Mouse (Mus musculus) mouse trophoblast stem cell (cell line): ENCODE measurements around the gene En2.

Experiments
- in situ Hi-C, 2 experiments: fragments of 300-500 bp; cut with MseI, MboI; formaldehyde crosslinking; loops; 2 replicates in 1 of 2; 3 replicates in 1 of 2; pipeline ENCODE4 v1.15.1; 2025

The En2 gene

DNA sequence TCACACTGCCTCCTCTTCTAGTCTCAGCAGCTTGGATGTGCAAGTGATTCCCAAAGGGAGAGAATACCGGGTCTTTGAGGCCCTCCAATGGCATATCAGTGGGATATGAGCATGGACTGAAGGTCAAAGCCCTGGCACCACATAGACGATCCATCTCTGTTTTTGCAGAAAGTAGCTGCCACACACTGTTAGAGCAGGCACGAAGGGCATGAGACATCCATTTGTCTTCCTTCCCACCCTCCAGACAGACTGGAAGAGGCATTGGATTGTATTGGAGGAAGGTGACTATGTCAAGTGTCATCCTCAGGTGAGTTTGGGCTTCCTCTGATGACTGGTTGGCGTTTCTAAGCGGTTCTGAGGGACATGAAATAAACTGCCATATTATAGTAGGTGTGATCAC is 12.8 kb downstream of the En2 start:
- in situ Hi-C loops, result no loop called here

DNA sequence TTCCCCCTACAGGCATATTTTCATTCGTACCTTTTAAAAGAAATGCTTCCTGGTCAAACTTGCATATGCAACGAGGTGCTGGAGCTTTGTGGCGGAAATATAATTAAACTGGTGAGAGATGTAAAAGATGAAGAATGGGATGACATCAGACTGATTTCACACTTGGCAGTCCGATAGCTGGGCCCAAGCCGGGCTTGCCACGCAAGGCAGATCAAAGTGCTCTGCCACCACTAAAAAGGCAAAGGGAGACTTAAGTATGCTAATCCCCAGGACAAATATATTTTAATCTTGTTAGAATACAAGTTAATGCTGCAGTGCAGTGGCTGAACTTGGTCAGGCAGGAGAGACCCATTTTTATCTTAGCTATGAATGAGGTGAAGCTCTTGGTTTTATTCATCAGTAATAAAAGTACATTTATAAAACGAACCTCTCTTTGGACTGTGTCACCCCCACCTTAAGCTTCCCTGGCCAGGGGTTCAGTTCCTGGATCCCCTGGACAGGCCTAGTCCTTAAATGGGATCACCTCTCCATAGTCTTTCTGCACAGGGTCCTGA is 13.8 kb downstream of the En2 start:
- in situ Hi-C loops, result no loop called here

DNA sequence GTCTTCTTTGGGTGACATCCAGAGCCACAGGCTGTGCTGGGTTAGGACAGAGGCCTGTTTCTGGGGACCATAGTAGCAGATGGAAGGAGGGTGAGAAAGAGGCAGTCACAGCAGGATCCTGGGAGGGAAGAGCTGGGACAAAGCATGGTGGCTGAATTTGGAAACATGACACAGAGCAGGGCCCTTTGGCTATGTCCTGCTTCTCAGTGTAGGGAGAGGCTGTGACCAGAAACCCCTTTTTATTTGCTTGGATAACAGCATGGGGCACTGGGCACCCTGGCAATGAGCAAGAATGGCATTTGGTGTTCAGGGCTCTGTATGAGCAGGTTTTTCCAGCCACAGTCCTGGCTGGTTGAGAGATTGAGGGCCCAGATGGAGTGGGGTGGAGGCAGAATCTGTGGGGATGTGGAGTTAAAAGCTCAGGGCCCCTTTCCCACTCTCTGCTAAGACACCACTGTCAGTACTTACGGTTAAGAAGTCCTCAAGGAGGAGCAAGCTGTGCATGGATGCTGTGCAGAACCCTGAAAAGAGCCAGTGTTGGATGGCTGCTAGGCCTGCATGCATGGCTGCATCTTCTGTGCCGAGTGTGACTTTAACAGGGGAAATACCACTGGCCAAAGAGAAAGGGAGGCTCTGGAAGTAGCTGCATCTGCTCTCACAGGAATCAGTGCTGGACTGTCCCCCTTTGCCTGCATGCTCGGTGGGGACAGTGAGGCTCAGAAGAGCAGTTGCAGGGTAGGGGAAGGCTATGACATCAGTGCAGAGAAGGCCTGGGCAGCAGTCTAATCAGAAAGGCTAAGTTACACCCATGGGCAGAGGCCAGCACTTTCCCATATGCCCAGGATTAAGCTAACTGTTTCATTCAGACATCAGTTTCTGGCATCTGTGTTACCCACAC is 26.0 kb downstream of the En2 start:
- in situ Hi-C loops, result no loop called here

- in situ Hi-C loops, result no loop called here
These were observed 26.6 kb downstream of the En2 start for GRCm38 (mm10) chr5:28192099-28192454.

- in situ Hi-C loops, result no loop called here
These were observed 30.0 kb downstream of the En2 start for GRCm38 (mm10) chr5:28195473-28195872.

DNA sequence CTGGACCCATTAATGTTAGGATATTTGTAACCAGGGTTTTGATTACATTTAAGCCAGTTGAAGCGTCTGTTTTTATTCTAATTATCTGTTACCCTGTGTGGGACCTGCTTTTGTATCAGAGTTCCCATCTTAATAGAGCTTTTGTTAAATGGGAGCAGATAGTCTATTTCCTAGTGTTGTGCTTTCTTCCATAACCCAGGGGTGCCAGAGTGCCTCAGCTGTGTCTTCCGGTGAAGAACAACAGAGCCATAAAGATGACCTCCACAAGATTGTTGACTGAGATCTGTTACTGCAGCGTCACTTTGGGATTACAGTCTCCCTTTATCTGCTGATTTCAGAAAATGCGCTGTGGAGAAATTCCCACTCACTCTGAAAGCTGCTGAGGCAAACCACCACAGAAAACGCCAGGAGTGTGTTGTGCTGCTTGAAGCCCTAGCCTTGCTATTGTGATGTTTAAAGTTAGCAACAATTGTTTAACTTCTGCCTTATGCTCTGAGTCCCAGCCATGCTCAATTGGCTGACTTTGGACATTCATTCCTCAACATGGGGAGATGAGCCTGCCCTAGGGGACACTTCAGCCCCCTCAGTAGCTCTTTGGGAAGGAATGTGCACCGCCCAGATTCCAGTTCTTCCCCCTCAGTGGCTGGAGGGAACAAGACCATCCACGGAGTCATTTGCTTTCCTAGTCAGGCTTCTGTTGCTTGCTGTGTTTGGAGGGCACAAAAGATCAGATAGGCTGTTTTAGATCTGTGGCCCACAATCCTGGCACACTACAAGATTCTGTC is 33.8 kb downstream of the En2 start:
- in situ Hi-C loops, result no loop called here

GRCm38 (mm10) chr5:28203086-28203485 is 37.6 kb downstream of the En2 start:
- in situ Hi-C loops, result no loop called here

GRCm38 (mm10) chr5:28204678-28205077 is 39.2 kb downstream of the En2 start:
- in situ Hi-C loops, result no loop called here

GRCm38 (mm10) chr5:28206448-28206847 is 41.0 kb downstream of the En2 start:
- in situ Hi-C loops, result no loop called here

DNA sequence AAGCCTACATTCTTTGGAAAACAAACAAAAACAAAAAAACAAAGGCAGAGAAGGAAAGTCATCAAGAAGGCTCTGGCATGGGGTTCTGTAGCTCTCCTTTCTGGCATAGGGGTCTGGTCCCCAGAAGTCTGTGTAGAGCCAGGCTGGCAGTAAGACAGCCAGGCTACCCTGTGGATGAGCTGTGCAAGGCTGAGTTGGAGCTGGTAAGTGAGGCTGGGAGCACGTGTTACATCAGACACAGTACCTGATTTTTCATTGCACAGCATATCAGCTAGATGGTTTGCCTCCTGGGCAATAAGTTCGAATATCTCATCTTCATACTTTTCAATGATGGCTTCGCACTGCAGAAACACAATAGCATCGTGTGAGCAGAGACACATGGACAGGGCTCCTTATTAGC is 41.5 kb downstream of the En2 start:
- in situ Hi-C loops, result no loop called here

GRCm38 (mm10) chr5:28208726-28209520 is 43.4 kb downstream of the En2 start:
- in situ Hi-C loops, result no loop called here

- in situ Hi-C loops, result no loop called here
These were observed 44.3 kb downstream of the En2 start for GRCm38 (mm10) chr5:28209549-28210431.

DNA sequence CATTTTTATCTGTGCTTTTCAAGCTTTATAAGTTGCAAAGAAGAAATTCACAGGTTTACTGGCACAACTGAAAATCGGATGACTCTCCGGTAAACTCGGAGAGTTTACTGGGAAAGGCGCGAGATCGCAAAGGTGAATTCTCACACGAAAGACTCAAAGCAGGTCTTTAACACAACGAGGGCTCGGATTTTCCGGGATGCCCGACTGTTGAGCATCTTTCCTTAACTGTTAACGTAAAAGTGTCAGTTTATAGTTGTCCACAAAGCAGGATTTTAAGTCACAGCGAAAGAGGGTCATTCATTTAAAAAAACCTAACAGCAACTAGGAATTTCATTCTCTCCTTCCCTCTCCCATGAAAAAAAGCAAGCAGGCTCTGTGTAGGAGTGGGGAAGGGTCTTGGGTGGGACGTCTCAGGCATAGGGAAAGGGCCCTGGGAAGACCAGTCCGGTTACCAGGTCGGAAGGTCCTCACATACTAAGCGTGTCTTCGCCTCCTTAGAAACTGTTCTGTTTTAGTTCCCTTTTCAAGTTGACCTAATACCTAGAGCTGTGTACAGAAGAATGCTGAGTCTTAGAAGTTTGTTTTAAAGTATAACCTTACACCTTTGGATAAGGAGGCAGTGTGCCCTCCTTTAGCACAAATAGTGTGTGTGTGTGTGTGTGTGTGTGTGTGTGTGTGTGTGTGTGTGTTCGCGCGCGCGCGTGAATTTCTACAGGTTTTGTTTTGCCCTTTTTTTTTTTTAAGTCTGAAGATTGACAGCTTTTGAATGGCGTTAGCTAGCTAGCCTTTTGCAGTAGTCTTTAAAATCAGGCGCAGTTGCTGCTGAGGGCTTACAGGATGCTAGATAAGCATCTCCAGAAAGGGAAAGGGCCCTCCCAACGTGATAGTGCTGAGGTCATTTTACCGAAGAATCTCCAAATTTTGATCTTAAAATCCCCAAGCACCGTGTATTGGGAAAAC is 45.4 kb downstream of the En2 start:
- in situ Hi-C loops, result no loop called here

GRCm38 (mm10) chr5:28211651-28212310 is 46.3 kb downstream of the En2 start:
- in situ Hi-C loops, result no loop called here

- in situ Hi-C loops, result no loop called here
These were observed 47.9 kb downstream of the En2 start for GRCm38 (mm10) chr5:28213441-28213840.

- in situ Hi-C loops, result no loop called here
These were observed 54.1 kb downstream of the En2 start for GRCm38 (mm10) chr5:28219596-28219995.
